Mouse (Mus musculus) lung, embryonic 15.5 days (tissue): ENCODE results near the gene Rsph3b. TPM values are rescaled to one million over a fixed set of nuclear protein-coding genes. Genes with fewer than 3 reads are reported as not detected.

ENCODE experiments used
- ATAC-seq: fragments of 200-750 bp; cut with Nextera tagmentation; 2 replicates; pipeline ENCODE4 v1.8.0; 2017; ENCODE audit warnings: moderate number of reproducible peaks, borderline replicate concordance; ENCODE audit not compliant: low FRiP score, low TSS enrichment; ENCODE audit errors: extremely low read depth
- H3K27ac ChIP-seq: fragments of 300-500 bp; sonication (generic); 2 replicates; pipeline ENCODE4 v1.5.1; 2015; ENCODE audit warnings: moderate library complexity, mild to moderate bottlenecking, inconsistent platforms
- H3K27me3 ChIP-seq: fragments of 300-500 bp; sonication (generic); 2 replicates; pipeline ENCODE4 v1.6.1; 2015; ENCODE audit warnings: inconsistent platforms
- H3K36me3 ChIP-seq: fragments of 300-500 bp; sonication (generic); 2 replicates; pipeline ENCODE4 v1.6.1; 2015; ENCODE audit warnings: inconsistent platforms
- H3K4me1 ChIP-seq: fragments of 300-500 bp; sonication (generic); 2 replicates; pipeline ENCODE4 v1.6.1; 2015; ENCODE audit warnings: inconsistent platforms
- H3K4me2 ChIP-seq: fragments of 300-500 bp; sonication (generic); 2 replicates; pipeline ENCODE4 v1.6.1; 2015; ENCODE audit warnings: inconsistent platforms, mild to moderate bottlenecking, moderate library complexity
- H3K4me3 ChIP-seq: fragments of 300-500 bp; sonication (generic); 2 replicates; pipeline ENCODE4 v1.5.1; 2015; ENCODE audit warnings: mild to moderate bottlenecking, inconsistent platforms
- H3K9ac ChIP-seq: fragments of 300-500 bp; sonication (generic); 2 replicates; pipeline ENCODE4 v1.6.1; 2015; ENCODE audit warnings: inconsistent platforms
- H3K9me3 ChIP-seq: fragments of 300-500 bp; sonication (generic); 2 replicates; pipeline ENCODE4 v1.6.1; 2016; ENCODE audit warnings: inconsistent platforms
- WGBS: fragments of 180-500 bp; shearing (Covaris S2); methylation state at CpG from one replicate; pipeline ENCODE4 v1.1.7; 2015; 5-methylcytosine and 5-hydroxymethylcytosine counted together
- polyA plus RNA-seq: library from polyadenylated mRNA; unstranded; fragments of >200 nt; fragmentation: Nextera tagmentation; extraction: Ambion mirVana; gene quantifications from 2 replicates; pipeline ENCODE4 v1.2.1, GENCODE M21; 2015

The Rsph3b gene
- polyA plus RNA-seq, 1 experiment from 2014 or later: 43.5 TPM

- Histone ChIP-seq H3K36me3 (no peaks in the 10 kb centered on the region), H3K27ac (no peak overlapping the region), H3K9ac (no peak overlapping the region), H3K4me2 (no peak overlapping the region), H3K9me3 (no peaks in the 10 kb centered on the region), H3K4me1 (no peaks in the 10 kb centered on the region), H3K4me3 (no peak overlapping the region), H3K27me3 (no peaks in the 10 kb centered on the region)
- ATAC-seq: no peak
- WGBS: 92% methylated on average over 1 of the region's 1 CpGs
Measured at GRCm38 (mm10) chr17:6884531-6884930, 64.0 kb downstream of the Rsph3b start.

DNA sequence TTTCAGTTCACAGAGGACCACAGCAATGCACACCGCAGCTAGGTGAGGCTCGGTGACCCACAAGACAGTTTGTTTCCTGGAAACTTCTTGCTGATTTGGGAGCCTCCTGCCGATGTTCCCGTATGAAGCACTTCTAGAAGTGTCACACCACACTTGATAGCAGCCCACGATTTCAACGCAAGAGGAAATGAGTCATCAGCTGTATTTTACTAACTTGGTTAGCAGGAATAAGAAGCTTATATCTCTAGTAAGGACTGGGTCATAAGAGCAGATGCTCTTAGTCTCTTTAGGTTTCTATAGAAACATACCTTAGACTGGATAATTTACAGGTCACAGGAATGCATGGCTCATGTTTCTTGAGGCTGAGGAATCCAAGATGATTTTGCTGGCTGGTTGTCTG lies 67.2 kb downstream of the Rsph3b start:
- Histone ChIP-seq H3K4me1 (no peaks in the 10 kb centered on the region), H3K4me3 (no peak overlapping the region), H3K27ac (no peak overlapping the region), H3K9ac (no peak overlapping the region), H3K27me3 (no peaks in the 10 kb centered on the region), H3K36me3 (no peaks in the 10 kb centered on the region), H3K4me2 (no peak overlapping the region), H3K9me3 (no peaks in the 10 kb centered on the region)
- WGBS: 69% methylated on average over 6 of the region's 6 CpGs
- no peak for ATAC-seq

DNA sequence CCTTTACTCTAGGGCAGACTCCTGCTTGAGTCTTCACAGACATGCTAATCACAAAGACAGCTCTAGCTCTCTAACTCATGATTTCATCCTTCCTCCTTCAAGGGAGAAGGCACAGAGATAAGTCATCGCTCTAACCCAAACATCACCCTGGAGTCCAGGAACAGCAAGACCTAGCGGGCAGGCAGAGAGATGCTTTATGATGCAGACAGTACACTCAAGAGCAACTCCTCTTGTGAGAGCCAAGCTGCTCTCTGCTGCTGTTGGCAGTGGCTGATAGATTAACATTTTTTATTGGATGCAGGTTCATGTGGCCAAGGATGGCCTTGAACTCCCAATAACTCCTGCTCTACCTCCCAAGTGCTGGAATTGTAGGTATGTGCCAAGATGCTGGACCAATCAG lies 77.1 kb downstream of the Rsph3b start:
- ATAC-seq: no peak
- no peaks in the 10 kb centered on the region for H3K27me3 ChIP-seq
- H3K4me3 ChIP-seq: no peak overlapping the region
- no peak overlapping the region for H3K4me2 ChIP-seq
- peaks cover 20% of the 10 kb centered on the region for H3K4me1 ChIP-seq
- H3K27ac ChIP-seq: no peak overlapping the region
- H3K36me3 ChIP-seq: no peaks in the 10 kb centered on the region
- whole genome bisulfite sequencing: 78% methylated on average over 2 of the region's 2 CpGs
- H3K9me3 ChIP-seq: no peaks in the 10 kb centered on the region
- H3K9ac ChIP-seq: no peak overlapping the region

- H3K9ac ChIP-seq: no peak overlapping the region
- peak overlapping the region; percentile 52 for H3K27ac ChIP-seq
- H3K9me3 ChIP-seq: no peaks in the 10 kb centered on the region
- no peaks in the 10 kb centered on the region for H3K36me3 ChIP-seq
- no peak overlapping the region for H3K4me3 ChIP-seq
- ATAC-seq: peak; percentile 52
- H3K27me3 ChIP-seq: no peaks in the 10 kb centered on the region
- H3K4me1 ChIP-seq: peaks cover 34% of the 10 kb centered on the region
- H3K4me2 ChIP-seq: no peak overlapping the region
Measured at GRCm38 (mm10) chr17:6868810-6869209, 79.7 kb downstream of the Rsph3b start.

GRCm38 (mm10) chr17:6867740-6868139 lies 80.7 kb downstream of the Rsph3b start:
- Histone ChIP-seq H3K27me3 (no peaks in the 10 kb centered on the region), H3K9me3 (no peaks in the 10 kb centered on the region), H3K9ac (no peak overlapping the region), H3K4me3 (no peak overlapping the region), H3K4me2 (no peak overlapping the region), H3K27ac (peak overlapping the region; percentile 62), H3K4me1 (peaks cover 40% of the 10 kb centered on the region), H3K36me3 (no peaks in the 10 kb centered on the region)
- WGBS: 12% methylated on average over 7 of the region's 7 CpGs
- ATAC-seq: peak; percentile 34; the same call in 1 of the 2 replicates

DNA sequence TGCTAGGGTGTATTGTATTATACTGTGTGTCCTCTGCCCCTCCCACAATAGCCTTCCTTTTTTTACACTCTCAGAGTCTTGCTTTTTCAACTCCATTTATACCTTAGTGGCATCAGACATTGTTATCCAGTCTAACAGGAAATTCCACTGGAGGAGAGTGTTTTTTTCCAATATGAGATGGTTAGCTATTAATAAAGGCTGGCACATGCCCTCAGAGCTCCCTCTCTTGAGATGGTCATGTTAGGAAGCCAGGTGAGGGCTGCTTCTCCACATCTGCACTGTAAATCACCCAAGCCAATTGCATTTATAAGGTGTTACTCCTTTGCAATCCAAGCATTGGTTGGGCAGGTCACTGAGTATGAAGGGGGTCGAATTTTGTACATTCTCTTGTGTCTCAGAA lies 81.9 kb downstream of the Rsph3b start:
- H3K9me3 ChIP-seq: no peaks in the 10 kb centered on the region
- H3K4me3 ChIP-seq: no peak overlapping the region
- no peaks in the 10 kb centered on the region for H3K27me3 ChIP-seq
- no peaks in the 10 kb centered on the region for H3K36me3 ChIP-seq
- H3K27ac ChIP-seq: peak overlapping the region; percentile 26; the same call in 1 of the 2 replicates
- WGBS: 45% methylated on average over 1 of the region's 1 CpGs
- no peak overlapping the region for H3K9ac ChIP-seq
- no peak for ATAC-seq
- H3K4me2 ChIP-seq: no peak overlapping the region
- peaks cover 50% of the 10 kb centered on the region for H3K4me1 ChIP-seq

DNA sequence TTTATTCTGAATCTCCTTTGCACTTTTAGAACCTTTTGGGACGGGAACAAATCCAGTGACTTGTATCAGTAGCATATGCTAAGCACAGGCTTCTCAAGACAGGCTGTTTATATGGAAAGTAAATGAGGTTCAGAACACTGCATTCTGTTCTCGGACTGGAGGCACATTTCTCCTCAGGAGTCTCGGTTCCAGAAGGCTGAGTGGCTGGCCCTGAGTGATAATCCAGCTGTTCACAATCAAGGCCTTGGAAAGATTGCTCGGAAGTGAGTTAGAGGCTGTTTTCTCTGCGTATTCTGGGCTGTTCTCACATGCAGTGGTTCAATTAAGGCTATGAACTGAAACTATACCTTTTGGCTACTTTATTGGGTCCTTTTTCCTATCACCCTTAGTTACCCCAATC lies 82.9 kb downstream of the Rsph3b start:
- Histone ChIP-seq H3K4me2 (no peak overlapping the region), H3K9me3 (no peaks in the 10 kb centered on the region), H3K4me3 (no peak overlapping the region), H3K27ac (no peak overlapping the region), H3K4me1 (peaks cover 60% of the 10 kb centered on the region), H3K27me3 (no peaks in the 10 kb centered on the region), H3K9ac (no peak overlapping the region), H3K36me3 (no peaks in the 10 kb centered on the region)
- WGBS: 52% methylated on average over 5 of the region's 5 CpGs
- no peak for ATAC-seq

GRCm38 (mm10) chr17:6864869-6865268 lies 83.6 kb downstream of the Rsph3b start:
- Histone ChIP-seq H3K4me1 (peaks cover 67% of the 10 kb centered on the region), H3K9me3 (no peaks in the 10 kb centered on the region), H3K27me3 (no peaks in the 10 kb centered on the region), H3K4me3 (no peak overlapping the region), H3K27ac (no peak overlapping the region), H3K9ac (no peak overlapping the region), H3K4me2 (no peak overlapping the region), H3K36me3 (no peaks in the 10 kb centered on the region)
- ATAC-seq: no peak
- WGBS: 27% methylated on average over 13 of the region's 13 CpGs

DNA sequence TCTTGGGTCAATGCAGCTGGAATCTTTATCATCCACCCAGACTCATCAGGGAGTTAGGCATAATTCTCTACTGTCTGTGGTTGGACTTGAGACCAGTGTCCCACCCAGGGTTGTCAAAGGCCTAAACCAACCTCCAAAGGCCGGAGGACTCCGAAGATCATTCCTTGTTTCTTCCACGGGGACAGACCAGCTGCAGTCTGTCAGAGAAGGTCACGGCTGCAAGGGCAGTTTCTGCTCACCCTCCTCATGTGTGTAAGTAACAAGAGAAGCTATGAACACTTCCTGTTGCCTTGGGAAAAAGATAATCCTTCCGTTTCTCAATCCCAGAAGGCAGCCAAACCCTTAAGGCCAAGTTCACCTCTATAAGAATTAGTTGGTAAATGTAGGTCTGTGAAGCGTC lies 85.0 kb downstream of the Rsph3b start:
- ATAC-seq: no peak
- peaks cover 63% of the 10 kb centered on the region for H3K4me1 ChIP-seq
- no peak overlapping the region for H3K27ac ChIP-seq
- H3K9ac ChIP-seq: no peak overlapping the region
- no peak overlapping the region for H3K4me3 ChIP-seq
- H3K4me2 ChIP-seq: no peak overlapping the region
- H3K36me3 ChIP-seq: no peaks in the 10 kb centered on the region
- WGBS: 63% methylated on average over 6 of the region's 6 CpGs
- H3K9me3 ChIP-seq: no peaks in the 10 kb centered on the region
- H3K27me3 ChIP-seq: no peaks in the 10 kb centered on the region

- no peak for ATAC-seq
- Histone ChIP-seq H3K9ac (no peak overlapping the region), H3K27me3 (no peaks in the 10 kb centered on the region), H3K27ac (peak overlapping the region; percentile 89; the same call in 1 of the 2 replicates), H3K4me3 (no peak overlapping the region; the same call in 1 of the 2 replicates), H3K4me1 (peaks cover 56% of the 10 kb centered on the region), H3K36me3 (no peaks in the 10 kb centered on the region), H3K9me3 (no peaks in the 10 kb centered on the region), H3K4me2 (peak overlapping the region; percentile 51)
- 60% methylated on average over 12 of the region's 12 CpGs for WGBS
Measured at GRCm38 (mm10) chr17:6862040-6862780, 86.3 kb downstream of the Rsph3b start.

DNA sequence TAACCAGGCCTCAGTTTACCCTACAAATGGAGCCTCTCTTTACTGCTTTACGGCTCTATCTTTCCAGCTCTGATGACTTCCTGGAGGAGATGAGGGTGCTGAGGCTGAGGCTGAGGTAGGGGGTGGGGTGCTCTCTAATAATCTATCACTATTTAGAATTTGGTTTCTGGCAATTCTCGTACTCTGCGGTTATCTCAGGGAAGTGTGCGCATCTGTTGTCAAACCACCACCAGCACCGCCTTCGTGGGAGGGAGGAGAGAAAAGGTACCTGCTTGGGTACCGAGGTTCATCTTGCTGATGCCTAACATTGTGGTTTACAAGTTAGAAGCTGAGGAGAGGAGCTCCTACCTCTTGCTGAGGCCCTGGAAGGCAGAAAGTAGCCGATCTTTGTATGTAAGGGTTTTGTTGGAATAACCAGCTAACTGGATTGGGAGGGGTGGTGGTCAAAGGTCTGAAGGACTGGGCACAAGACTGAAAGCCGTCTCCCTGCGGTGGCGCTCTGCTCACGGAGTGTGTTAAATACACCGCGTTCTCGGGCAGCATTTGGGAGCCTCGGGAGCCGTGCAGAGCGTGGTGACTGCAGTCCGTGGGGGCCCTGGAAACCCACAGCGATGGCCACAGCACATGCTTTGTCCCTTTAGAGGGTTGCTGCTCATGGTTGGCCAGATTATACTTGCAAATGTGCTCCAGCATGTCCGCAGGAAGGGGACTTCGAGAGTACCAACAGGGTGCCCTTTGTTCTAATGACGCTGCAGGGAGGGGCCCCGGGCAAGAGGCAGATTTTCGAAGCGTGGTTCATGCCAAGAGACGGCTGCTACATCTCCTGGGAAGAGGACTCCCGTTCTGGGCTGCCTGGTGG lies 87.1 kb downstream of the Rsph3b start:
- Histone ChIP-seq H3K9me3 (no peaks in the 10 kb centered on the region), H3K36me3 (no peaks in the 10 kb centered on the region), H3K4me3 (no peak overlapping the region; the same call in 1 of the 2 replicates), H3K27ac (peak overlapping the region; percentile 89), H3K9ac (peak overlapping the region; percentile 18; the same call in 1 of the 2 replicates), H3K4me1 (peaks cover 48% of the 10 kb centered on the region), H3K27me3 (no peaks in the 10 kb centered on the region), H3K4me2 (peak overlapping the region; percentile 51)
- WGBS: 18% methylated on average over 28 of the region's 28 CpGs
- ATAC-seq: 0 out of 2 replicates have a peak, but pooled peaks have one; percentile 25

DNA sequence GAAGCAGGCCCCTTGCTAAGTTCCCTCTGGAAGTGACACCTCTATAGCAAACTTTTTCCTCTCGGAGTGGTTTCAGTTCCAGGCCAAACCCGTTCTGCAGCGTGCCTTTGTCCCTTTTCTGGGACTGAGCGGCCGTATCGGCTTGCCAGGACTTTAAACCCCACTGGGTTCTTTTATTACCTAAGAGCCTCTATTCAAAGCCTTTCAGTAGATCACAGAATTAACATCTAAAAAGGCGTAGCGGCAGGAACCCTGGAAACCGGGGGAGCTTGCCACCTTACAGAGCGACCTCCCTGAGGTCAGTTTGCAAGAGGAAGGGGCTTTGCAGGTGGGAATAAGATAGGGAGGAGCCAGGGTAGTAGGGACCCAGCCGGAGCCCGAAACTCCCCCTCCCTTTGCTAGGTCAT lies 88.0 kb downstream of the Rsph3b start:
- 23% methylated on average over 12 of the region's 12 CpGs for WGBS
- H3K9me3 ChIP-seq: no peaks in the 10 kb centered on the region
- peaks cover 48% of the 10 kb centered on the region for H3K4me1 ChIP-seq
- H3K27ac ChIP-seq: peak overlapping the region; percentile 89
- no peak for ATAC-seq
- no peaks in the 10 kb centered on the region for H3K27me3 ChIP-seq
- H3K9ac ChIP-seq: no peak overlapping the region
- H3K36me3 ChIP-seq: no peaks in the 10 kb centered on the region
- peak overlapping the region; percentile 25; the same call in 1 of the 2 replicates for H3K4me2 ChIP-seq
- H3K4me3 ChIP-seq: no peak overlapping the region
